Mouse (Mus musculus): ENCODE data around the gene Ero1lb.

Ero1lb gene

DNA sequence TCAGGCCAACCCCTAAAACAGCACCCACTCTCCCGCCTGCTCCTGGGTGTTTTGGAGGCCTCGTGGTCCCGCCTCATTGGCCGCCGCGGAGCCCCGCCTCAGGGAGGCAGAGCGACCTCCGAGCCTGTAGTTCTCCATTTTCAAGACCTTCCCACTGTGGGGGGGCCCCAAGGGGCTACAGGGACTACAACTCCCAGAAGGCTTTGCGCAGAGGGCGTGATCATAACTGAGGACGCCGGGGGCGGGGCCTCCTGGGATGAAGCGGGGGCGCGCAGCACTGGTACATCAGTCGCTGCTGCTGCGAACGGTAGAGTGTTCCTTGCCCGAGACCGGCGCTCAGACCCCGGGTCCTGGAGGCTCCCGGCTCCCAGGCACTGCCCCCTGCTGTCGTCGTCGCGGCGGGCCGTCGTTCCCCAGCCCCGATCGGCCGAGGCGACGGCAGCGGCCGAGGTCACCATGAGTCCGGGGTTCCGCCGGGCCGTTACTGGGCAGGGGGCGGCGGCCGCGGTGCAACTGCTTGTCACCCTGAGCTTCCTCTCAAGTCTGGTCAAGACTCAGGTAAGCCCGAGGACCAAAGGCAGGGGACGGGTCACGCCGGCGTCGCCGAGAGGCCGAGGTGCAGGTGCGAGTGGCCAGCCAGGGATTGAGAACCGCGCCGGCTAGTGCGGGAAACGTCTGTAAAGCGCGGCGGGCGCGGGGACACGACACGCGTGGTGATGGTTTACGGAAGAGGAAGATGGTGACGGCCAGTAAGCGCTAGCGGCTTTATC lies at the start of gene Ero1lb:
TSS of gene Ero1lb (plus strand) at position 254 of the 770 bp plus-strand sequence.
- peak; percentile 99 for DNase-seq (ENCODE audit: inconsistent ontology term)

DNA sequence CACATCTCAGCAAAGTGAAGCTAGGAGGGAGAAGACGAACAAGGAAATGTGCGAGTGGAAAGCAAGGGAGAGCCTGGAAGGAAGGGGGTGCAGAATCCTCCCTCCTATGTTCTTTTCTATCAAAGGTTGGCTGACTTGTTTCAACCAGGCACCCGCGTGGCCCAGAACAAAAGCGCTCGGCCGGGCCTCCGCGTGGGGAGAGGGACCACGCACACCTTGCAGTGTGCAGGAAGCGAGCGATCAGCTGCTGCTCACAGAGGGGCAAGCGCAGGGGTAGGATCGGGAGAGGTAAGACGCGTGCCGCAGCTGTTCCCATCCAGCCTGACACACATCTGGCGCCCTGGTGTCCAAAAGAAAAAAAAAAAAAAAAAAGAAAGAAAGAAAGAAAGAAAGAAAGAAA lies 46.3 kb upstream of the Ero1lb start:
- DNase-seq (ENCODE audit: inconsistent ontology term): no peak

DNA sequence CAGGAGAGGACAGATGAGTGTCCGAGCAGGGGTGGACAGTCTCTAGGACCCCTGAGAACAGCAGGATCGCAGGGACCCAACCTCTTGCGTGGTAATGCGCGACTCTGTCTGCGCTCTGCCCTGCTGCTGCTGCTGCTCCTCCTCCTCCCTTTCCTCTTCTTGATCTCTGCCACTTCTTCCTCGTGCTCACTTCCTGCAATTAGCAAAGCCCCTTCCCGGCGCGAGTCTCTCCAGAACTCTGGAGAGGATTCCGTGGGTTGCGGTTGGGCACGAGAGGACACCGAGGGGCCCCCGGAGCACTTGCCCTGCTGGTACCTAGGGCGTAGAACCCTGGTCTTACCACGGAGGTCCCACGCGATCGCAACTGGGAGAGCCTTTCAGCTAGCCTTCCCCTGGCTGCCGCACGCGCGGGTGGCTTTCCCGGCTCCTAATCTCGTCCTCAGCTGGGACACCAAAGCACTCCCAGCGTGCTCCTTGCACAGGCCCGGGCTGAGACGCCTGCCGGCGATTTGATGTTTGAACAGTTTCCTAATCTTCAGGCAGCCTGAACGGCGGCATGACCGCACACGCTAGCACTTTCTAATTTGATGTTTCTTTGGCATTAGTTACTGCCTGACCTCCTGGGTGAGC lies 45.6 kb upstream of the Ero1lb start, which contains the start of gene Edaradd:
TSS of gene Edaradd (minus strand) at position 484 of the 630 bp plus-strand sequence.
- peak; percentile 69 for DNase-seq (ENCODE audit: inconsistent ontology term)

DNA sequence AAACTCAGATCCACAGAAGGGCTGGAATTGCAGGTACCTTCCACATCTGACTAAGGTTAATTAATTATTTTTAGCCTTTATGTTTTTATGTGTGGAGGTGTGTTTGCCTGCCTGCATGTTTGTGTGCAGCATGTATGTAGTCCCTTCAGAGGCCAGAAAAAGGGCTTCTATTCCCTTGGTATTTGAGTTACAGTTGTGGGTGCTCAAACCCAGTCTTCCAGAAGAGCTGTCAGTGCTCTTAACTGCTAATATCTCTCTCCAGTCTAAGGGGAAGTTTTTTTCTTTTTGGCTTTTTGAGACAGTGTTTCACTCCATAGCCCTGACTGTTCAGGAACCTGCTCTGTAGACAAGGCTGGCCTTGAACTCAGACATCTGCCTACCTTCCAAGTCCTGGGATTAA lies 43.3 kb upstream of the Ero1lb start:
- DNase-seq (ENCODE audit: inconsistent ontology term): no peak

DNA sequence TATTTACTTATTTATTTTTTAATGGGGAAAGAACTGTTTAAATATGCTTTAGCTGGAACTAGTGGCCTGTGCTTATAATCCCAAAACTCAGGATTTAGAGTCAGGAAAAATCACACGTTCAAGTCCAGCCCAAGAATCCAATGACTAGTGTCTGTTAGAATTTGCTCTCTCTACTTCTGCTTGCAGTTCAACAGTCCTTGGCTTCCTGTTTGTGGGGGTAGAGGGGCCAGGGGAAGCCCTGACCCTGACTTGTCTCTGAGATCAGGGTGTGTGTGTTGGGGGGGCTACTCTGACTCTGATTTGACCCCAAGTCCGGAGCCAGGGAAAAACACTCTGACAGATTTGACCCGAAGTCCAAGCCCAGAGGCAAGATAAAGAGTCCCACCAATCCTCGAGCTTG lies 40.0 kb upstream of the Ero1lb start:
- DNase-seq (ENCODE audit: inconsistent ontology term): no peak

DNA sequence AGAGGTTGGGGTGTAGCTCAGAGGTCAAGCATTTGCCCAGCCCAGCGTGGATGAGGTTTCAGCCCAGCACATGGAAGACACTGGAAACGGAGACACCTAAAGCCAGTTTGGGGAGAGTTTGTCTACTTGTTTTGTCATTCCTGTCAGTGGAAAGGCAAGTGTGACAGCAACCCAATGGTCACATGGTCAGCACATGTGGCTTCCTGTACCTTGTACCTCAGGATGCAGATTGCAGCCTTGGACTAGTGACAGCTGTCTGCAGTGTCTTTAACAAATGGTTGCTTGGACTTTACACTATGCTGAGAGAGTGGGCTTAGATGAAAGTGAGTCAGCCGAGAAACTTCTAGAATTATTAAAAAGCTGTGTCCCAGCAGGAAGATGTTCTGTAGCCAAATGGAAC lies 31.0 kb upstream of the Ero1lb start:
- no peak for DNase-seq (ENCODE audit: inconsistent ontology term)

DNA sequence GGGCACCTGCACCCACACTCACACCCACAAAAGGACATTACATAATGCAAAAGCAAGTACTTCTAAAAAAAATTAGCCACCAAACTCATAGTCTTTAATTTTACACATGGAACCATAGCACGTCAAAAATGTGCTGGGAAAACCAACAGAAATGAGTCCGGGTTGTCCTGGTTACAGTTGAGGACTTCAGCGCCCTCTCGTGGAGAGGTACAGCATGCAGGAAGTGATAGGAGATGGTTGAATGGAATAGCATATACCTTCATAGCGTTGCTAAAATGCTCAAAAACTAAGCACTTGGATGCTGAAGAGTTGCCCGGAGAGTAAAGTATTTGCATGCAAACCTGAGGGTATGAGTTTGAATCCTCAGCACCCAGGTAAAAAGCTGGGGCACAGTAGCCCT lies 27.7 kb upstream of the Ero1lb start:
- no peak for DNase-seq (ENCODE audit: inconsistent ontology term)

DNA sequence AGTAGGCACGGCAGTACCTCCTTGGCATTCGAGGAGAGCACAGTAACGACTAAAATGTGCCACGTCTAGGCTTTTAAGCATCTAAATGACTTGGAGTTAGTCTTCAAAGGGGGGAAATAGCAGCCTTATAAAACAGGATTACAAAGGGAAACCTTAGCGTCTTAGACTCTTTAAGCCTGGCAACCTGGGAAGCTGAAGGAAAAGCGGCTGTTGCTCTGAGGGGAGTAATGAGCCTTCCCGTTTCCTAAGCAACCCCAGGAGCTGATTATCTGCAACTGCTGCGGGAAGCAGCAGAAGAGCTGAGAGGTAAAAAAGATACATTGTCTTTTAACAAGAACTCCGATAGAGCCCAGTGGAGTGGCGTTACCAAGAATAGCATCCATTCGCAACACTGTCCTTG lies 26.0 kb upstream of the Ero1lb start:
- DNase-seq (ENCODE audit: inconsistent ontology term): no peak

DNA sequence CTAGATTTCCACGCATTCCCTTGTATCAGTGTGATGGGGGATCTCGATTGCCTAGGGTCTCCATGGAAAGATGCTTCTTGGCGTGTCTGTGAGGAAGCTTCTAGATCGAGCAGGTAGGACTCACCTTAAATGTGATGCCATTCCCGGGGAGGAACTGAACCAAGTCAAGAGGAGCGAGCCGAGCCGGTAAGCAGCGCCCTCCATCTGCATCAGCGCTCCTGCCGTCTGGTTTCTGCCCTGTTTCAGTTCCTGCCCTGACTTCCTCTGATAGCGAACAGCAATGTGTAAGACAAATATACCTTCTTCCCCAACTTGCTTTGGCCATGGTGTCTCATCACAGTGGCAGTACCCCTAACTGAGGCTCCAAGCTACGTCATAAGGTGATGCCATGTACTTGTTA lies 25.6 kb upstream of the Ero1lb start:
- DNase-seq (ENCODE audit: inconsistent ontology term): no peak

DNA sequence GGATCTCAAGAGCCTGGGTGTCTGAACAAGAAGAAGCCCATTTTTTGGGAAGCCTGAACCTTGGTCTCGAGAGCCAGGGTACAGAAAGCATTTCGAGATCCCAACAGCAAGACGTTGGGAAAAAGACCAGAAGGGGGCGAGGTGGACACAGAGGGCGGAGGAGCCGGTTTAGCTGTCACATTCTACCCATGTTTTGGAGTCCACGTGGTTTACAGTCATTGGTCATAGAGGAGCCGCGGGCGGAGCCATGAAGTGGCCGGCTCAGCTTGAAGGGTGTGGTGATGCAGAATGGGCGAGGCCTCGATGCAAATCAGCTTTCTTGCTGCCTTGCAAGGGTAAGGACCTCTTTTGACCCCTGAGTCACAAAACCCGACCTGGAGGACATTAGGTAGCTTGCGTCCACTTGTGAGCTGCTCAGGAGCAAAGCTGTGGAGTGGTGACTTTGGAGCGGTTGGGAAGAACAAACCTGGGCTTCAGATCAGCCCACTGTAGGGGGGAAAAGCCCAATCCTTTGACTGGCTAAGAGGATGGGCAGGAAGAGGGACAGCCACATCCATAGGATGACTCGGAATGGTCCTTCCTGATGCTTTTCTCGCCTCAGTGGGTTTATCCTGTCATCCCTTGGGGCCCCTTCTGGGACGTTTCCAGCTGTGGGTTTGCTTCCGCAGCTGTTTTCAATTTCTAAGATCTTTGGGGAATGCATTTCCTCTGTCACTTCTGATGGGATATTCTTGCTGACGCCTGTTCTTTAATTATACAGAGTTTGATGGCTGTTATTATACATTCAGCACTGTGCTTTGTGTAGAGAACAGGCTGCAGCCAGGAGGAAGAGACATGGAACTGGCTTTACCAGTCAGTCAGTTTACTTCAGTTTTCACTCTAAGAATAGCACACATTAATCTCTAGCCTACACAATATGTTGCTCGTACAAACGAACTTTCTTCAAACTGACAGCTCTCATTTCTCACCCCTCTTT lies 23.4 kb upstream of the Ero1lb start:
- DNase-seq (ENCODE audit: inconsistent ontology term): peak; percentile 66

DNA sequence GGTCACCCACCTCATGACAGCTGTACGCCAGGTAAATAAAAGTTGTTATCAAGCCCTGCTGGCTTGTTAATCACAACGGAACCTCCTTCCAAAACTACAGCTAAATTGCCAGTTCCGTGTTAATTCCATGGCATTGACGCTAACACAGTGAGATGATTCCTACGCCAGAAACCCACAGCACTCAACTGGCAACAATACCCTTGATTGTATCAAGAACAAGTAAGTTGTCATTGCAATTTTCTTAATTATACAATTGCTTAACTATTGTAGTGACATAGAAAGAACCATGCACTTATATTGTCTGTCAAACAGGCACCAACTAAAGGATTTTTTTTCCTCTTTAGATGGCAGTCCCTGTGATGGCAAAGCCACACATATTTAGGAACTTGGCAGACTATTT lies 22.4 kb upstream of the Ero1lb start:
- DNase-seq (ENCODE audit: inconsistent ontology term): no peak

DNA sequence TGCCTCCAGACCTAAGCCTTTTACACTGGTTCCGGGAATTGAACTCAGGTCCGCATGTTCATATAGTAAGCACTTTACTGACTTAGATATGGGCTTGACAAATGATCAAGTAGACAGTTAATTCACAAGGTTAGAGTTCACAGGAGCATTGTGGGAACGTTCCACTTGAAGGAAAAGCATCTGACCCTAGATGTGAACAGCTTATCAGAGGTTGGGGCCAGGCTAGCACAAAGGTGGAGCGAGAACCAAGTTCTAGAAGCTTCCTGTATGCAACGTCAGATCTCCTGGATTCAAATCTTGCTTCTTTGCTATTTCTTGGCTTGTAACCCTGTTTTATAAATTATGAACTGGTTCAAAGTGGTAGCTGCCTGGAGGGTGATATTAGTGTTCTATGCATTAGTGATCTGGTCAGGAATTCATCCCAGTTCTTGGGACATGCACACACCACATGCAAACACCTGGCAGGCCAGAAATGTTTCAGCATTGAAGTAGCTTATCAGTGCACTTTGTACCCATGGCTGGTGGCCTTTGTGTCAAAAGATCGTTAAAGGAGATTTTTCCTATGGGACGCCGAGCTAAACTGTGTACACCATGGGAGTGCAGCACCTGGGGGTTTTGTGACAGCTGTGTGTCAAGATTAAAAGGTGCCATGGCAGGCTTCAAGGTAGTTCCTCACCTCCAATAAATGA lies 21.6 kb upstream of the Ero1lb start:
- DNase-seq (ENCODE audit: inconsistent ontology term): no peak

DNA sequence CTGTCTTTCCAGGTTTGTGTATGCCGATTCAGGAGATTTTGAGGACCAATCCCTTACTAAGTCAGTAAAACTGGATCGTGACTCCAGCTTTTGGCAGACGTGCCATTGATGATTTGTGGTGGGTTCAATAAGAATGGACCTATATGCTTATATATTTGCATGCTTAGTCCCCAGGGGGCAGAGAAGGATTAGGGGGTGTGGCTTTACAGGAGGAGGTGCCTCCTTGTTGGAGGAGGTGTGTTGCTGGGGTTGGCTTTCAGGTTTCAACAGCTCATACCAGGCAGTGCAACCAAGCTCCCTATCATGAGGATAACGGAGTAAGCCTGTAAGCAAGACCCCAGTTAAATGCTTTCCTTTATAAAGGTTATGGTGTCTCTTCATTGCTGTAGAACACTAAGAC lies 11.5 kb upstream of the Ero1lb start:
- DNase-seq (ENCODE audit: inconsistent ontology term): no peak

DNA sequence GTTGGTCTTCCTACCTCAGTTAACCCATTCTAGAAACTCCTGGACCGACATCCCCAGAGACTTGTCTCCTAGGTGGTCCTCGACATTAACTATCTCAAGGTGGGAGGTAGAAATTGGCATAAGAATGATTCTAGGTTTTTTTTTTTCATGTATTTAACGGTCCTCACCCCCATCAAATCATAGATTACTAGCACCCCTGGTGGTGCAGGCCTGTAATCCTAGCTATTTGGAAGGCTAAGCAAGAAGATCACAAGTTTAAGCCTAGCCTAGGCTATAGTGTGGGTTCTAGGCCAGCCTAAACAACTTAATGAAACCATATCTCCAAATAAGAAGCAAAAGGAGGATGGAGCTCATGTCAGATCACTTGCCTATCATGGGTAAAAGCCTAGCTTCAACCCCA lies 6.6 kb upstream of the Ero1lb start:
- DNase-seq (ENCODE audit: inconsistent ontology term): no peak

DNA sequence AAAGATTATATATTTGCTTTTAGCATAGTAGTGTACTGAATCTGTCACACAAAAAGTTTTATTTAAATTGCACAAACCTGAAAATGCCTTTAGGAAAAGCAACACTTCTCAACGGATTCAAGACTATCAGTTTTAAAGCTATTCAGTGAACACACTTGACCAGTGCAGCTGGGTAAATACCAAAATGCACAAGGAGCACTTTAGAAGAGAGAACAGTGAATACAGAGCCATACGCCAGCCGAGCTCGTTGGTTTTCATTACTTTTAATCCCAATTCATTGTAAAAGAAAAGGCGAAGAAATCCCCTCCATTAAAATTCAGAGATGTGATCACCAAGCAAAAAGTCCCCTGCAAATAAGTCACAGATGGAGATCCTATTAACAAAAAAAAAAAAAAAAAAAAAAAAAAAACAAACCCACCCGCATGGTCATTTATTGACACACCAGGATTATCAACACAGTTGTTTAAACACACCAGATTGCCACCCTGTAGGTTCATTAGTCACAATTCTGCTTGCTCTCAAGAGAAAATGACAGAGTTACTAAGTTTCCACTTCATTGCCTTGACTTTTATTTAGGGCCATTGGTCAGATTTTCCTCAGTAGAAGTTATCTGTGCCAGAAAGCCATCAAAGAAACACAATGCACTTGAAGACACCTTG lies 6.1 kb upstream of the Ero1lb start:
- peak; percentile 0 for DNase-seq (ENCODE audit: inconsistent ontology term)

DNA sequence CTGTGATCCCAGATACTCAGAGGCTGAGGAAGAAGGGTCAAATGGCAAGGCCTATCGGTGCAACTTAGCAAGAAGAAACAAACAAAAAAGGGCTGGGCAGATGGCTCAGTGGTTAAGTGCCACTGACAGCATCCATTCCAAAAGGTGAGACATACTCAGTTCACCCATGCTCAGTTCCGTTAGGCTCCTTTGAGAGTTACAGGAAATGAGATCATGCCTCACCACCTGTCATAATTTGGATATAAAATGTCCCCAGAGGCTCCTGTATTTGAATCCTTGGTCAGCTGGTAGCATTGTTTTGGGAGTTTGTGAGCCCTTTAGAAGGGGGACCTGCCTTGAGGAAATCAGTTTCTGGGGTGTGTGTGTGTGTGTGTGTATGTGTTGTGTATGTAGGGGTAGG lies 3.9 kb upstream of the Ero1lb start:
- DNase-seq (ENCODE audit: inconsistent ontology term): no peak

DNA sequence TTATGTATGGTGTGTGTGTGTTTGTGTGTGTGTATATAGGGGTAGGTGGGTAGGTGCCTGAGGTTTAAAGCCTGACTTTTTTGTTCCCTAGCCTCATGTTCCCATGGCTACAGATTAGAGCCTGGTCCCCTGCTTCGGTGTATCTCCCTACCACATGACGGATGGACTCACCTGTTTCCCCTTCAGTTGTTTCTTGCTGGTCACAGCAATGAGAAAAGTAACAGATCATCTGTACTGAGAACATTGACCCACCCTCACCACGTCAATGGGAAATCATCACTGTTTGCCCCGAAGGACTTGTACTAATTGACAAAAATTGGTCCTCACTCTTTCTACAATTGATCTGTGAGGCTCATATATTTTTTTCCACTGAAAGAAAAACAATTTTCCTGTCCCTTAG lies 3.4 kb upstream of the Ero1lb start:
- DNase-seq (ENCODE audit: inconsistent ontology term): no peak

DNA sequence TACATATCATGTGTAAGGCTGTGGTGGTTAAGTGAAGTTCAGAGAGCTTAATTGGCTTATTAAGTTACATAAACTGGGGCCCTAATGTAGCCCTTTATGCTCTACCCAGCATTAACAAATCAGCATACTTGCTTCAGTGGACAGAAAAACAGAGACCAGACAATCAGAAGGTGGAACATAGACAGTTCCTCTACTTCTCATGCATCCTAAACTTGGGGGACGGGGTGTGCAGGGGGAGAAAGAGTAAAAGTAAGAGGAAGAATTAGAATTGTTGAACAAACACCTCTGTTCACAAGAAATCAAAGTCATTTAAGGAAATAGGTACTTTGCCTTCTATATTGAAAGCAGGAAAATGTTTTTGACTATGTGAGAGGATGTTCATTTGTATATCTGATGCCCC lies 2.3 kb downstream of the Ero1lb start:
- DNase-seq (ENCODE audit: inconsistent ontology term): no peak

DNA sequence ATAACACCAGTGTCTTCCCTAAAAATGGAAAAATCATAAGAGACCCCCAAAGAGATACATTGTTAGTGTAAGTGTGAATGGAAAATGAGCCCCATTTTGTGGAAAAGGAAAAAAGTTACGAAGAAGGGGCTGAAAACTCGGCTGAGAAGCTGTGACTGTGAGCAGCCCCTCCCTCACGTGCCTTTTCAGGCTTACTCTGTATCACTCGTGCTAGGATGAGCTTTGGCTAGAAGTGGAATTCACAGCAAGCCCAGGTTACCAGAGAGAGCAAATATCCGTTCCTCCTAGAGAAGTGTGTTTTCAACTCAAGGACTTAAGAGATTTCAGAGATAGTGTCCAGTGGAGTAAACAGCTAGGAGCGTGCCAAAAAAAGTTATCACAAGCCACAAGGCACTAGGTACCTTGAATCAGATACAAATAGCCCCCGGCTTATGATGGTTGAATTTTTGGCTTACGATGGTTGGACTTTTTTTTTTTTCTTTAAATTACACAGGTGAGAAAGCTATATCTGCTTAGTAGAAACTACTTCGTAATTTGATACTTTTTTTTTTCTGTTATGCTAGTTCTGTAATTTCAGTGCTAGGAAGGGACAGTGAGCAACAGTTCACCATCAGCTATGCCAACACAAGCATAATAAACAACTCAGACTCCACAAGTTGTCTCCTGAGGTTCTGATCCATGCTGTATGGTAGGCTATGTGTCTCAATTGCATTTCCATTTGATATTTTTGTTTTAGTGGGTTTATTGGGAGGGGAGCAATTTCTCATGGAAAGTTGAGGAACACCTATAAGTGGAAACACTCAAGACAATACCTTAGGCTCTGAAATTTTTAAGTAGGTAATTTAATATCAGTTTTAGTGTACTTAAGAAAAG lies 3.2 kb downstream of the Ero1lb start:
- no peak for DNase-seq (ENCODE audit: inconsistent ontology term)

DNA sequence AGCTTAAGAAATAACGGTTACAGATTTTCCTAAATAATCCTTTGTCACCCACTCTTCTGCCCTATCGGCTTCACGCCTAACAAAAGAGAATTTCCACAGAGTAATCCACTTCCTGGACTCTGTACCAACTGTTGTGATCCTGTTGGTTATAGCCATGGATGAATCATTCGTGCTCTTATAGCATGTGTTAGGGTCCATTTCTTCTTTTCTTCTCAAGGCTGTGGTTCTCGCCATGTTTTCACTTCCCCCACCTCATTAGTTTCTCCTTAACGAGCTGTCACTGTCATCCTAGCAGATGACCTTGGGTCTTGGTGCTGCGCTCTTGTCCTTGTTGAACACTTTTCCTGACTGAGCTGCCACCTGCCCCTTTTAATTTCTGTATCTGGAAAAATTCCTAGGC lies 4.1 kb downstream of the Ero1lb start:
- DNase-seq (ENCODE audit: inconsistent ontology term): no peak
